Mouse (Mus musculus): ENCODE results near the gene Gm42517. TPM values are rescaled to one million over a fixed set of nuclear protein-coding genes. Genes with fewer than 3 reads are reported as not detected.

Gm42517 gene
- polyA plus RNA-seq, 1 experiment from 2014 or later = 0.25 TPM

GRCm38 (mm10) chr5:108349511-108350148, 18.1 kb downstream of the Gm42517 start:
- H3K4me3 ChIP-seq (replicated peaks) = no peak overlapping the region
- no peaks in the 10 kb centered on the region for H3K9me3 ChIP-seq (replicated peaks)
- 91% methylated on average over 9 of the region's 9 CpGs for WGBS
- no peak overlapping the region for H3K9ac ChIP-seq
- no peaks in the 10 kb centered on the region for H3K27me3 ChIP-seq
- H3K4me1 ChIP-seq = no peaks in the 10 kb centered on the region
- H3K27ac ChIP-seq (replicated peaks) = no peak overlapping the region
- ATAC-seq (ENCODE audit: insufficient number of reproducible peaks, low FRiP score, low TSS enrichment, low read depth) = no peak
- H3K36me3 ChIP-seq = peaks cover 21% of the 10 kb centered on the region
- no peak overlapping the region for H3K4me2 ChIP-seq (replicated peaks)

GRCm38 (mm10) chr5:108347843-108348242, 19.9 kb downstream of the Gm42517 start:
- Histone ChIP-seq H3K9ac (no peak overlapping the region), H3K27ac (replicated peaks) (no peak overlapping the region), H3K36me3 (peaks cover 32% of the 10 kb centered on the region), H3K9me3 (replicated peaks) (no peaks in the 10 kb centered on the region), H3K4me3 (replicated peaks) (no peak overlapping the region), H3K4me2 (replicated peaks) (no peak overlapping the region), H3K27me3 (no peaks in the 10 kb centered on the region), H3K4me1 (no peaks in the 10 kb centered on the region)
- ATAC-seq (ENCODE audit: insufficient number of reproducible peaks, low FRiP score, low TSS enrichment, low read depth) = no peak
- WGBS = 49% methylated on average over 6 of the region's 6 CpGs

- ATAC-seq (ENCODE audit: insufficient number of reproducible peaks, low FRiP score, low TSS enrichment, low read depth) = no peak
- Histone ChIP-seq H3K9me3 (replicated peaks) (no peaks in the 10 kb centered on the region), H3K4me1 (no peaks in the 10 kb centered on the region), H3K9ac (no peak overlapping the region), H3K27ac (replicated peaks) (no peak overlapping the region), H3K36me3 (peaks cover 37% of the 10 kb centered on the region), H3K4me3 (replicated peaks) (no peak overlapping the region), H3K27me3 (no peaks in the 10 kb centered on the region), H3K4me2 (replicated peaks) (no peak overlapping the region)
- 80% methylated on average over 10 of the region's 10 CpGs for WGBS
Observed at GRCm38 (mm10) chr5:108345313-108346071, 22.2 kb downstream of the Gm42517 start.

DNA sequence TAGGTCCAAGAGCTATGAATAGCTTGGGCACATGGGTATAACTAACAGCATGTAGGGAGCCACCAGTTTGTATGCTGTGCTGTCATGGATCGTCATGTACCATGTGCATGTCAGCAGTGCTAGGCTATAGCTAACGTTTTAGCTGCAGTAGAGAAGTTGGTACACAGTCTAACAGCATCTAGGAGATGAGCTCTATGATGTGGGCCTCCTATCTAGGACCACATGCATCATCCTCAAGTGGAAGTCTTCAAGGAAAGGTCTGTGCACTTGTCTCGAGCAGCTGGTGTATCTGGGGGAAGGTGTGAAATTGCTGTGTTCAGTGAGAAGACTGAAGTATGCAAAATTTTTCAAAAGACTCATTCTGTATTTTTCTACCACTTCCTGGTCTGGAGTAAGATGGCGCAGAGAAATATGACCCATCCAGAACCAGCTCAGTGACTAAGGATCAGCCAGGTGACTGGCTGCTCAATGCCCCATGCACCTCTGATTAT, 24.0 kb downstream of the Gm42517 start:
- Histone ChIP-seq H3K9me3 (replicated peaks) (no peaks in the 10 kb centered on the region), H3K9ac (no peak overlapping the region), H3K4me2 (replicated peaks) (no peak overlapping the region), H3K27me3 (no peaks in the 10 kb centered on the region), H3K4me3 (replicated peaks) (no peak overlapping the region), H3K4me1 (no peaks in the 10 kb centered on the region), H3K27ac (replicated peaks) (no peak overlapping the region), H3K36me3 (peaks cover 37% of the 10 kb centered on the region)
- 91% methylated on average over 4 of the region's 4 CpGs for WGBS
- ATAC-seq (ENCODE audit: insufficient number of reproducible peaks, low FRiP score, low TSS enrichment, low read depth) = no peak

GRCm38 (mm10) chr5:108338049-108338448, 29.7 kb downstream of the Gm42517 start:
- no peaks in the 10 kb centered on the region for H3K4me1 ChIP-seq
- no peak overlapping the region for H3K27ac ChIP-seq (replicated peaks)
- no peaks in the 10 kb centered on the region for H3K27me3 ChIP-seq
- ATAC-seq (ENCODE audit: insufficient number of reproducible peaks, low FRiP score, low TSS enrichment, low read depth) = no peak
- peaks cover 33% of the 10 kb centered on the region for H3K36me3 ChIP-seq
- H3K9me3 ChIP-seq (replicated peaks) = no peaks in the 10 kb centered on the region
- 86% methylated on average over 3 of the region's 3 CpGs for WGBS
- no peak overlapping the region for H3K4me3 ChIP-seq (replicated peaks)
- H3K9ac ChIP-seq = no peak overlapping the region
- H3K4me2 ChIP-seq (replicated peaks) = no peak overlapping the region

GRCm38 (mm10) chr5:108337385-108337784, 30.3 kb downstream of the Gm42517 start:
- no peak overlapping the region for H3K4me2 ChIP-seq (replicated peaks)
- H3K4me1 ChIP-seq = no peaks in the 10 kb centered on the region
- H3K27me3 ChIP-seq = no peaks in the 10 kb centered on the region
- no peak for ATAC-seq (ENCODE audit: insufficient number of reproducible peaks, low FRiP score, low TSS enrichment, low read depth)
- H3K9me3 ChIP-seq (replicated peaks) = no peaks in the 10 kb centered on the region
- H3K36me3 ChIP-seq = peaks cover 37% of the 10 kb centered on the region
- H3K27ac ChIP-seq (replicated peaks) = no peak overlapping the region
- 76% methylated on average over 4 of the region's 4 CpGs for WGBS
- no peak overlapping the region for H3K9ac ChIP-seq
- H3K4me3 ChIP-seq (replicated peaks) = no peak overlapping the region

GRCm38 (mm10) chr5:108331051-108331450, 36.7 kb downstream of the Gm42517 start:
- no peaks in the 10 kb centered on the region for H3K27me3 ChIP-seq
- H3K9ac ChIP-seq = no peak overlapping the region
- H3K36me3 ChIP-seq = peaks cover 39% of the 10 kb centered on the region
- no peak overlapping the region for H3K27ac ChIP-seq (replicated peaks)
- no peak overlapping the region for H3K4me3 ChIP-seq (replicated peaks)
- no peaks in the 10 kb centered on the region for H3K9me3 ChIP-seq (replicated peaks)
- H3K4me1 ChIP-seq = no peaks in the 10 kb centered on the region
- no peak for ATAC-seq (ENCODE audit: insufficient number of reproducible peaks, low FRiP score, low TSS enrichment, low read depth)
- H3K4me2 ChIP-seq (replicated peaks) = no peak overlapping the region
- WGBS = 80% methylated on average over 1 of the region's 1 CpGs

Other genes with a start within 250 kb of the Gm42517 start
- gene Tmed5, start 235.3 kb downstream of the Gm42517 start, polyA plus RNA-seq (2015; fragmentation: Nextera tagmentation; extraction: Ambion mirVana) = 34.1 and 38.6 TPM in 2 replicates
- 10.6 and 11.0 TPM in 2 replicates for gene Ccdc18, start 235.0 kb downstream of the Gm42517 start, polyA plus RNA-seq (2015; fragmentation: Nextera tagmentation; extraction: Ambion mirVana)
- 39.5 and 41.6 TPM in 2 replicates for gene Dr1, start 99.0 kb downstream of the Gm42517 start, polyA plus RNA-seq (2015; fragmentation: Nextera tagmentation; extraction: Ambion mirVana)
- gene Pigg, start 55.3 kb downstream of the Gm42517 start, polyA plus RNA-seq (2015; fragmentation: Nextera tagmentation; extraction: Ambion mirVana) = 5.4 and 5.9 TPM in 2 replicates
- gene Pde6b, start 20.5 kb upstream of the Gm42517 start, polyA plus RNA-seq (2015; fragmentation: Nextera tagmentation; extraction: Ambion mirVana) = 0.15 and 0.24 TPM in 2 replicates
- 360 and 374 TPM in 2 replicates for gene Atp5k, start 66.5 kb upstream of the Gm42517 start, polyA plus RNA-seq (2015; fragmentation: Nextera tagmentation; extraction: Ambion mirVana)
- gene Mfsd7a, start 81.0 kb upstream of the Gm42517 start, polyA plus RNA-seq (2015; fragmentation: Nextera tagmentation; extraction: Ambion mirVana) = 0.65 and 1.1 TPM in 2 replicates
- 19.5 and 20.9 TPM in 2 replicates for gene Pcgf3, start 93.3 kb upstream of the Gm42517 start, polyA plus RNA-seq (2015; fragmentation: Nextera tagmentation; extraction: Ambion mirVana)
- 0.38 and 0.89 TPM in 2 replicates for gene Cplx1, start 182.1 kb upstream of the Gm42517 start, polyA plus RNA-seq (2015; fragmentation: Nextera tagmentation; extraction: Ambion mirVana)